Mouse (Mus musculus) small intestine, adult 2 months (tissue): ENCODE results near the gene A1cf. TPM values are rescaled to one million over a fixed set of nuclear protein-coding genes. Genes with fewer than 3 reads are reported as not detected.

ENCODE experiments used
- H3K27ac ChIP-seq: fragments of 200-500 bp; 2 replicates; pipeline ENCODE4 v1.5.1; 2012; ENCODE audit warnings: low read depth, low read length, control low read depth, inconsistent platforms; ENCODE audit not compliant: insufficient read depth
- H3K27me3 ChIP-seq: fragments of 200-500 bp; 2 replicates; pipeline ENCODE4 v1.6.1; 2012; ENCODE audit warnings: mild to moderate bottlenecking, moderate library complexity, low read length, inconsistent platforms; ENCODE audit not compliant: control insufficient read depth, insufficient read depth
- H3K36me3 ChIP-seq: fragments of 200-500 bp; 2 replicates; pipeline ENCODE4 v1.6.1; 2012; ENCODE audit warnings: mild to moderate bottlenecking, low read length, control low read depth, inconsistent platforms; ENCODE audit not compliant: control insufficient read depth, insufficient read depth
- H3K4me1 ChIP-seq: fragments of 200-500 bp; 2 replicates; pipeline ENCODE4 v1.6.1; 2012; ENCODE audit warnings: low read length, inconsistent platforms, mixed read lengths; ENCODE audit not compliant: control insufficient read depth, insufficient read depth, insufficient read length
- H3K4me3 ChIP-seq: fragments of 200-500 bp; 2 replicates; pipeline ENCODE4 v1.5.1; 2012; ENCODE audit warnings: low read depth, mild to moderate bottlenecking, control low read depth, inconsistent platforms, low read length, moderate library complexity
- CTCF ChIP-seq: fragments of 200-500 bp; IDR thresholded peaks from 2 replicates; pipeline ENCODE4 v1.5.1; 2012; ENCODE audit warnings: low read depth, mild to moderate bottlenecking, control low read depth, inconsistent platforms, low read length, moderate library complexity, mixed read lengths; ENCODE audit not compliant: insufficient replicate concordance, insufficient read length; ENCODE audit errors: extremely low read depth
- POLR2A ChIP-seq: fragments of 200-500 bp; IDR thresholded peaks from 2 replicates; pipeline ENCODE4 v1.6.1; 2012; ENCODE audit warnings: low read depth, mild to moderate bottlenecking, control low read depth, inconsistent platforms, low read length, moderate library complexity
- WGBS: fragments of 180-500 bp; shearing (Covaris S2); methylation state at CpG from one replicate; pipeline ENCODE4 v1.1.7; 2018; 5-methylcytosine and 5-hydroxymethylcytosine counted together
- polyA plus RNA-seq: library from polyadenylated mRNA; depleted of rRNA; stranded (reverse); fragments of >200 nt; gene quantifications from 2 replicates; pipeline ENCODE4 v1.2.3, GENCODE M21; 2012

A1cf gene
- polyA plus RNA-seq, 1 experiment = 35.2 TPM

DNA sequence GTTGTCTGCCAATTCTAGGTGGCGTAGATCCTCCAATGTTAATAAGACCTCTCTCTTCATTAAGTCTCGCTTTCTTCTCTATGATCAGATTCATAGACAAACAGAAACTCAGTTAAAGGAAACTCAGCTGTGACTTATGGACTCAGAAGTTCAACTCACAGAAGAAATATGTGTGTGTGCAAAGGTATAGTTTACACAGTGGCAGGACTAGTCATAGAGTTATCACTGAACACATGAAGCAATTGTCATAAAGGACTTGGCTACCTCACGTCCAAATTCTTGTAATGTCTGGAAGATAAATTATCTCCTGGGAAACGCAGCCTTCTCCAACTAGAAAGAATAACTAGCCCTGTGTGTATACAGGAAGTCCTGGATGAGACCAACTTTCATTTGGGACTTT lies 9.4 kb downstream of the A1cf start:
- TF ChIP-seq POLR2A (no peak), CTCF (no peak)

DNA sequence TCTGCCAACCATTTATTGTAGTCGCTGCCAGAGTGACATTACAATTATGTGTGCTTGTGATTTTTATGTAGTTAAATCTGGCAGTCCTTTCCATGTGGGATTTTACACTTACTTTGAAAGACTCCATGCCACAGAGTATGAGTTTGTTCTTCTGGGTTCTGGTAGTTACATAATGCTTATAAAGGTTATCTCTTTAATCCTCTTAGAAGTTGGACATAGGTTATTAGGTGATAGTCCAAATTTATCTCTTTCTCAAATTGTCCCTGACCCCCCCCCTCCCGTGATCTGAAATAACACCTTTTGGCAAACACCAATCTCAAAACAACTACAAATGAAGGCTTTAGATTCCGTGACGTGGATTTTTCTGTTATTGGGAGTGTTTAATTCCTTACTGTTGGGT lies 16.0 kb downstream of the A1cf start:
- Histone ChIP-seq H3K36me3 (no peaks in the 10 kb centered on the region), H3K4me1 (no peaks in the 10 kb centered on the region), H3K27ac (no peak overlapping the region), H3K27me3 (no peaks in the 10 kb centered on the region), H3K4me3 (no peak overlapping the region)
- 70% methylated on average over 4 of the region's 4 CpGs for WGBS
- TF ChIP-seq POLR2A = no peak
- TF ChIP-seq CTCF = no peak

More for the DNA sequence above, 9.4 kb downstream of the A1cf start:
- no peaks in the 10 kb centered on the region for H3K27me3 ChIP-seq
- no peak overlapping the region for H3K27ac ChIP-seq
- no peak overlapping the region for H3K4me3 ChIP-seq
- WGBS = 27% methylated on average over 4 of the region's 4 CpGs
- peaks cover 3% of the 10 kb centered on the region; the same call in 1 of the 2 replicates for H3K36me3 ChIP-seq
- no peaks in the 10 kb centered on the region for H3K4me1 ChIP-seq

DNA sequence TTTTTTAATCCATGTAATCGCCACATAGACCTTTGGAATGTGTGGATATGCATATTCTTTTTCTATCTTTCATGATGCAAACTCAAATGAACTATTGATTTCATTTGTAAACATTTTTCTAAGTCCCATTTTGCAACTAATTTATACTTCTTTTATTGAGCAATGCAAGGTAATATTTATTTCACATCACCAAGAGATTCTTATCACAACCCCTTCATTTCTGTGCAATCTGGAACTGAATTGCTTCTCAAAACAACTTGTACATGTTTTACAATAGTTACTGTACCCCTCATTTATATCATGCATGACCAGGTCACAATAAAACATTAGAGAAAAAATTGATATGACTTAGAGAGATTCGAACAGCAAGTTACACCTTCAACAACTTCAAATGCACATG lies 18.7 kb downstream of the A1cf start:
- Histone ChIP-seq H3K36me3 (no peaks in the 10 kb centered on the region), H3K27ac (no peak overlapping the region), H3K4me3 (no peak overlapping the region), H3K27me3 (no peaks in the 10 kb centered on the region), H3K4me1 (peaks cover 11% of the 10 kb centered on the region; the same call in 1 of the 2 replicates)
- TF ChIP-seq CTCF (no peak), POLR2A (no peak)
- WGBS = 77% methylated on average over 2 of the region's 2 CpGs

DNA sequence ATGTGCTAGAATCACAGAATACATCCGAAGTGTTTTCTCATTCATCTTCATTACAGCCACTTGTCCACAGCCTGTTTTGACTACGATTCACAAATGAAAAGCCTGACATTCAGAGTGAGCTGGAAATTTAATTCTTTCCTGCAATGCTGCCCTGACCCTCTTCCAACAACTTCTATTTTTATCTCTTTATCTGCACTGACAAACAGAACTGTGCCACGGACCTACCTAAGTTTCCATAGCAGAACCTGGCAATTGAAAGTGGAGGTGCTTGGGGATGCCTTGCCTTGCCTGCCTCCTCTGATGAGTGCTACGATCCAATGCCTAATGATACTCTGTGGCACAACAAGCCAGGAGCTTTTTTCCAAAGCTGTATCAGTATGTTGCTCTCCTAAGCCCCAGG lies 21.4 kb downstream of the A1cf start:
- H3K27me3 ChIP-seq = no peaks in the 10 kb centered on the region
- TF ChIP-seq POLR2A (no peak), CTCF (no peak)
- peaks cover 3% of the 10 kb centered on the region; the same call in 1 of the 2 replicates for H3K36me3 ChIP-seq
- 54% methylated on average over 4 of the region's 4 CpGs for WGBS
- H3K4me3 ChIP-seq = no peak overlapping the region
- no peak overlapping the region for H3K27ac ChIP-seq
- H3K4me1 ChIP-seq = peaks cover 12% of the 10 kb centered on the region; the same call in 1 of the 2 replicates

DNA sequence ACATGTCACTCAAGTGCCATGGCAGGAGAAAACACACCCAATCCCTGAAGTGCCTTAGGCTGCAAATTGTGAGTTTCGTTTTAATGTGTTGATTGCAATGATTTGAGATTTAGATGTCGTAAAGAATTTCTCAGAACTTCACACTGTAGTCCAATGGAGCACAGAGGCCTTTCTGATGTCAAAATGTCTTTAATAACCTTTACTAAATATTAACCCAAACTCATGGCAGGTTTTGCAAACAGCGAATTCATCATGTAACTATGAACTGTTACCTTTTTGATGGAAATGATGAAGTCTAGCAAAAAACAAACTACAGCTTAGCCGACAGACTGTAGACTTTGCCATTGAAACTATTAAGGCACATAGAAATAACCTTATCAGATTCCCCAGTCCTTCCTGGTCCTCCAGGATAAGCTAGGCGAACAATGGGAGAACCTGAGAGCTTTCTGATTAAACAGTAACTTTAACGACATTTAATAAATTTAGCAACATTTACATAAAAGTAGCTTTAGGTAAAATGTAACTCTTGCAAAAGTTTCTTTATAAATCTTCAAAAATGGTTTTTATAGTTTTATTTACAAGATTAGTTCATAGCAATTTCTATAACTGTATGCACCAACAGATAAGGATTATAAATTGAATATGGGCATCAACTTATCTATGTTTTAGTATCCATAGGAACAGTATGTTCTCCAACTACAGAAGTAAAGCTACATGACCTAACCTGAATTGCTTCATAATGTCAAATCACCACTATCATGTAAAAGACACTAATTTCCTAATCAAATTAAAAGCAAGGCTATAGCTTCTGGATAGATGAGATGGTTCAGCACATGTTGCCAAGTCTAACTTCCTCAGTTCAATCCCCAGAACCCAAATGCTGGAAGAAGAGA lies 22.7 kb downstream of the A1cf start:
- no peak overlapping the region for H3K4me3 ChIP-seq
- no peaks in the 10 kb centered on the region for H3K27me3 ChIP-seq
- H3K4me1 ChIP-seq = peaks cover 12% of the 10 kb centered on the region; the same call in 1 of the 2 replicates
- peaks cover 7% of the 10 kb centered on the region; the same call in 1 of the 2 replicates for H3K36me3 ChIP-seq
- 28% methylated on average over 6 of the region's 6 CpGs for WGBS
- TF ChIP-seq POLR2A (no peak), CTCF (no peak)
- H3K27ac ChIP-seq = peak overlapping the region; percentile 42; the same call in 1 of the 2 replicates

DNA sequence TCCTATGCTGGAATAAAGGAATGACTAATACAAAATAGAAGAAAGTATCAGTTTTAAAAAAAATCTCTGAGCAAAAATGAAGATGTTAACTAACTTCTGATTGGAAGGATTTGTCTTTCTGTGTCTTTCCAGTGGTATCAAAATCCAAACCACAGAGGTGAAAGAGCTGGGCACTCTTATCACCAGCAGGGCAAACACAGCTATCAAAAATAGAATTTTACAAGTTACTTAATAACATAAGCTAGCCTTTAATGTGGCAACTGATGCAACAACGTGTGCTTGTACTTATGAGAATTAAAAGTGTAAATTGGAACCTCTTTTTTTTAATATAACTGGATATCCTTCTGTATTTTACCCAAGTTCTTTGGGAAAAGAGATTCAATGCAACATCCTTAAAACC lies 27.4 kb downstream of the A1cf start:
- WGBS = 31% methylated on average over 1 of the region's 1 CpGs
- H3K4me3 ChIP-seq = no peak overlapping the region
- H3K27ac ChIP-seq = no peak overlapping the region
- no peak for TF ChIP-seq POLR2A
- TF ChIP-seq CTCF = no peak
- H3K27me3 ChIP-seq = no peaks in the 10 kb centered on the region
- peaks cover 2% of the 10 kb centered on the region; the same call in 1 of the 2 replicates for H3K4me1 ChIP-seq
- peaks cover 13% of the 10 kb centered on the region for H3K36me3 ChIP-seq

DNA sequence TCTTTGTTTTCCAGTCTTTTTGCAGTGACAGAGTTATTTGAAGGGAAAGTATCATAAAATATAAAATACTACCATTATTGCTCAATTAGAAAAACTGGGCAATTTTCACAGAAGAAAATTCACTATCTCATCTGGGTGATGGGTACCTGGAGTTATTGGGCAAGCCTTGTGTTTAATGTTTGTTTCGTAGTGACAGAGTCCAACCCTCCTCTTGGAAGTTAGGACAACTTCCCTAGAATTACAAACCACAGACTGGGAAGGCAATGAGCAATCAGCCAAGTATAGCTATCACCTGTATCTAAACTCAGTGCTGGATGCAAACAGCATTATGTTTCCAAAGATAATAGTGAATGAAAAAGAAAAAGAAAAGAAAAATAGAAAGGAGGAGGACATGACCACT lies 28.1 kb downstream of the A1cf start:
- Histone ChIP-seq H3K4me3 (no peak overlapping the region), H3K4me1 (peaks cover 2% of the 10 kb centered on the region; the same call in 1 of the 2 replicates), H3K36me3 (peaks cover 13% of the 10 kb centered on the region), H3K27me3 (no peaks in the 10 kb centered on the region), H3K27ac (no peak overlapping the region)
- no peak for TF ChIP-seq CTCF
- no peak for TF ChIP-seq POLR2A
- WGBS = 81% methylated on average over 1 of the region's 1 CpGs

DNA sequence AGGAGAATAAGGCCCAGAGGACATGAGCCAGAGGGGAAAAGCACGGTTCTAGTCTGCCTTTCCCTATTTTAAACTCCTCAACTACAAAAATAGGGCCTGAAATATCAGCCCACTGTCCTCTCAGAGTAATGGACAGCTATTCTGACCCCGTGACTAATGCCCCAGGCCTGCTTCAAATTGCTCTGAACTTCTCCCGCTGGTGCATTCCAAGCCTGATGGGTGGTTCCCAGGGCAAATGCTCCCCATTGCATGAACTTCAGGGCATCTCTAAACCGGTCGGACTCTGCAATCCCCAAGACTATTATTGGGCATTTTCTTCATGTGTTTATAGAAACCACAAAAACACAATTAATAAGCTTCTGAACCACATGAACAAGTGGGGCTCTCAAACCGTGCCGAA lies 37.1 kb downstream of the A1cf start:
- H3K36me3 ChIP-seq = peaks cover 2% of the 10 kb centered on the region
- no peak overlapping the region for H3K27ac ChIP-seq
- no peak overlapping the region for H3K4me3 ChIP-seq
- TF ChIP-seq CTCF = no peak
- TF ChIP-seq POLR2A = no peak
- no peaks in the 10 kb centered on the region for H3K4me1 ChIP-seq
- WGBS = 79% methylated on average over 7 of the region's 7 CpGs
- H3K27me3 ChIP-seq = no peaks in the 10 kb centered on the region
